Mouse (Mus musculus) heart, adult 2 months (tissue): Measurements from ENCODE around the gene Dnajb1. TPM values are rescaled to one million over a fixed set of nuclear protein-coding genes. Genes with fewer than 3 reads are reported as not detected.

ENCODE experiments used
- DNase-seq, 2 experiments: peaks; one replicate each; pipeline ENCODE4 v3.0.0; 2021
- H3K27ac ChIP-seq: fragments of 200-600 bp; 2 replicates; pipeline ENCODE4 v1.8.1; 2022
- H3K27me3 ChIP-seq: fragments of 200-500 bp; 2 replicates; pipeline ENCODE4 v1.6.1; 2012; ENCODE audit warnings: mild to moderate bottlenecking, low read length, inconsistent platforms, mixed read lengths; ENCODE audit not compliant: control insufficient read depth, insufficient read depth
- H3K36me3 ChIP-seq: fragments of 200-500 bp; 2 replicates; pipeline ENCODE4 v1.6.1; 2012; ENCODE audit warnings: low read length, inconsistent platforms; ENCODE audit not compliant: control insufficient read depth, insufficient read depth
- H3K4me1 ChIP-seq: fragments of 200-500 bp; 2 replicates; pipeline ENCODE4 v1.6.1; 2011; ENCODE audit warnings: low read length; ENCODE audit not compliant: control insufficient read depth, insufficient read depth
- H3K4me3 ChIP-seq: fragments of 200-600 bp; 2 replicates; pipeline ENCODE4 v1.8.1; 2022
- H3K79me2 ChIP-seq: fragments of 200-500 bp; replicated peaks from 2 replicates; pipeline ENCODE4 v1.6.1; 2012; ENCODE audit warnings: mild to moderate bottlenecking, inconsistent platforms, low read length, moderate library complexity, mixed read lengths; ENCODE audit not compliant: control insufficient read depth, insufficient read depth
- H3K9ac ChIP-seq: fragments of 200-500 bp; 2 replicates; pipeline ENCODE4 v1.6.1; 2012; ENCODE audit warnings: low read depth, mild to moderate bottlenecking, control low read depth, inconsistent platforms, low read length, mixed read lengths
- CTCF ChIP-seq: fragments of 200-600 bp; IDR thresholded peaks from 2 replicates; pipeline ENCODE4 v1.8.1; 2022; ENCODE audit warnings: antibody characterized with exemption, mild to moderate bottlenecking, moderate library complexity
- EP300 ChIP-seq: fragments of 200-500 bp; IDR thresholded peaks from 2 replicates; pipeline ENCODE4 v1.6.1; 2011; ENCODE audit warnings: low read depth, low read length, control low read depth; ENCODE audit not compliant: insufficient read depth
- POLR2A ChIP-seq: fragments of 200-500 bp; IDR thresholded peaks from 2 replicates; pipeline ENCODE4 v1.6.1; 2011; ENCODE audit warnings: mild to moderate bottlenecking, low read depth, low read length, control low read depth; ENCODE audit not compliant: insufficient read depth
- WGBS: fragments of 180-500 bp; shearing (Covaris S2); methylation state at CpG from one replicate; pipeline ENCODE4 v1.1.7; 2018; 5-methylcytosine and 5-hydroxymethylcytosine counted together
- intact Hi-C: fragments of 180-260 bp; cut with DNase I; formaldehyde crosslinking; loops from one replicate; pipeline ENCODE4 v1.15.1; 2025
- polyA plus RNA-seq: library from polyadenylated mRNA; depleted of rRNA; stranded (reverse); fragments of >200 nt; gene quantifications from 2 replicates; pipeline ENCODE4 v1.2.3, GENCODE M21; 2012; rRNA removed
- total RNA-seq, 2 experiments: library from RNA; stranded (reverse); gene quantifications; 2 replicates each; pipeline ENCODE4 v1.2.3; 2021

Dnajb1 gene
- total and polyA plus RNA-seq, 3 experiments, result 11.3 to 16.8 (median 13.4) TPM

- Histone ChIP-seq H3K9ac (no peak overlapping the region), H3K4me1 (peaks cover 9% of the 10 kb centered on the region), H3K4me3 (no peak overlapping the region), H3K27me3 (no peaks in the 10 kb centered on the region), H3K27ac (no peak overlapping the region), H3K36me3 (no peaks in the 10 kb centered on the region), H3K79me2 (no peaks in the 10 kb centered on the region)
- WGBS, result 88% methylated on average over 6 of the region's 6 CpGs
- TF ChIP-seq CTCF, result no peak
- TF ChIP-seq EP300, result no peak
- no peak for TF ChIP-seq POLR2A
- no peak for DNase-seq
- intact Hi-C loops, result no loop called here
These were observed 46.7 kb downstream of the Dnajb1 start for GRCm38 (mm10) chr8:83654725-83655124.

GRCm38 (mm10) chr8:83656043-83656442 lies 48.0 kb downstream of the Dnajb1 start:
- Histone ChIP-seq H3K79me2 (no peaks in the 10 kb centered on the region), H3K4me3 (no peak overlapping the region), H3K4me1 (peaks cover 9% of the 10 kb centered on the region), H3K9ac (no peak overlapping the region), H3K36me3 (no peaks in the 10 kb centered on the region), H3K27me3 (no peaks in the 10 kb centered on the region), H3K27ac (no peak overlapping the region)
- DNase-seq, result no peak
- intact Hi-C loops, result no loop called here
- no peak for TF ChIP-seq CTCF
- no peak for TF ChIP-seq EP300
- TF ChIP-seq POLR2A, result no peak
- 92% methylated on average over 9 of the region's 9 CpGs for WGBS

GRCm38 (mm10) chr8:83656484-83657246 lies 48.7 kb downstream of the Dnajb1 start:
- Histone ChIP-seq H3K9ac (no peak overlapping the region), H3K4me1 (peaks cover 9% of the 10 kb centered on the region), H3K27ac (no peak overlapping the region), H3K27me3 (no peaks in the 10 kb centered on the region), H3K36me3 (no peaks in the 10 kb centered on the region), H3K79me2 (no peaks in the 10 kb centered on the region), H3K4me3 (no peak overlapping the region)
- intact Hi-C loops, result no loop called here
- TF ChIP-seq EP300 (no peak), CTCF (peak; percentile 55)
- DNase-seq, result no peak
- WGBS, result 54% methylated on average over 13 of the region's 13 CpGs

- H3K27ac ChIP-seq, result no peak overlapping the region
- peaks cover 8% of the 10 kb centered on the region for H3K4me1 ChIP-seq
- no peak for DNase-seq
- no peaks in the 10 kb centered on the region for H3K27me3 ChIP-seq
- TF ChIP-seq POLR2A, result no peak
- no peak for TF ChIP-seq EP300
- TF ChIP-seq CTCF, result no peak
- H3K4me3 ChIP-seq, result no peak overlapping the region
- no peaks in the 10 kb centered on the region for H3K36me3 ChIP-seq
- H3K9ac ChIP-seq, result no peak overlapping the region
- intact Hi-C loops, result loop anchor here (5.0 kb wide), 1 partner anchor 37 kb away; the partner anchor contains the start of gene Pkn1
- H3K79me2 ChIP-seq, result no peaks in the 10 kb centered on the region
- WGBS, result 39% methylated on average over 8 of the region's 8 CpGs
These were observed 52.6 kb downstream of the Dnajb1 start for GRCm38 (mm10) chr8:83660545-83660944.

- Histone ChIP-seq H3K36me3 (no peaks in the 10 kb centered on the region), H3K4me1 (peaks cover 11% of the 10 kb centered on the region), H3K27me3 (no peaks in the 10 kb centered on the region), H3K27ac (no peak overlapping the region; the same call in 1 of the 2 replicates), H3K79me2 (no peaks in the 10 kb centered on the region), H3K4me3 (no peak overlapping the region), H3K9ac (peak overlapping the region; percentile 46)
- no peak for TF ChIP-seq EP300
- no peak for TF ChIP-seq POLR2A
- no peak for TF ChIP-seq CTCF
- intact Hi-C loops, result loop anchor here (5.0 kb wide), 1 partner anchor 36 kb away; the partner anchor contains the start of gene Pkn1
- peak in 1 of 2 experiments; percentile 46 for DNase-seq
- 48% methylated on average over 22 of the region's 22 CpGs for WGBS
These were observed 53.1 kb downstream of the Dnajb1 start for GRCm38 (mm10) chr8:83660995-83661680.

Other genes with a start within 250 kb of the Dnajb1 start
- gene Clgn, start 218.3 kb upstream of the Dnajb1 start, total RNA-seq, result not detected
- 0.08 and 0.12 TPM in 2 replicates for gene Clgn, start 218.3 kb upstream of the Dnajb1 start, polyA plus RNA-seq
- 10 to 100 TPM; 52.3 TPM for gene Scoc, start 149.8 kb upstream of the Dnajb1 start, total RNA-seq
- 14.0 and 25.9 TPM in 2 replicates for gene Scoc, start 149.8 kb upstream of the Dnajb1 start, polyA plus RNA-seq
- gene Olfr370, start 72.4 kb upstream of the Dnajb1 start, total RNA-seq, result not detected
- gene Olfr370, start 72.4 kb upstream of the Dnajb1 start, polyA plus RNA-seq, result not detected in 2 replicates
- 100 to 1,000 TPM; 620 to 733 TPM for gene Ndufb7, start 41.5 kb upstream of the Dnajb1 start, total RNA-seq
- gene Ndufb7, start 41.5 kb upstream of the Dnajb1 start, polyA plus RNA-seq, result 1,081 and 1,159 TPM in 2 replicates
- gene Tecr, start 222 bp upstream of the Dnajb1 start, total RNA-seq, result 100 to 1,000 TPM; 445 to 505 TPM
- gene Tecr, start 222 bp upstream of the Dnajb1 start, polyA plus RNA-seq, result 772 and 935 TPM in 2 replicates
- gene Gipc1, start 44.5 kb downstream of the Dnajb1 start, total RNA-seq, result 10 to 100 TPM; 23.8 to 25.6 TPM
- gene Gipc1, start 44.5 kb downstream of the Dnajb1 start, polyA plus RNA-seq, result 22.3 and 27.7 TPM in 2 replicates
- under 1 TPM; 0.37 to 0.39 TPM for gene Ptger1, start 58.5 kb downstream of the Dnajb1 start, total RNA-seq
- 0.41 and 0.79 TPM in 2 replicates for gene Ptger1, start 58.5 kb downstream of the Dnajb1 start, polyA plus RNA-seq
- gene Pkn1, start 91.0 kb downstream of the Dnajb1 start, total RNA-seq, result 10 to 100 TPM; 51.1 to 55.6 TPM
- 53.7 and 59.5 TPM in 2 replicates for gene Pkn1, start 91.0 kb downstream of the Dnajb1 start, polyA plus RNA-seq
- gene Ddx39, start 107.0 kb downstream of the Dnajb1 start, total RNA-seq, result 10 to 100 TPM; 15.7 to 17.7 TPM
- gene Ddx39, start 107.0 kb downstream of the Dnajb1 start, polyA plus RNA-seq, result 18.0 and 27.3 TPM in 2 replicates
- 10 to 100 TPM; 44.6 to 46.4 TPM for gene Adgre5, start 133.1 kb downstream of the Dnajb1 start, total RNA-seq
- gene Adgre5, start 133.1 kb downstream of the Dnajb1 start, polyA plus RNA-seq, result 73.1 and 73.9 TPM in 2 replicates